Mouse (Mus musculus) erythroblast, embryonic 14.5 days (primary cell): ENCODE results near the gene Zbtb46.

Experiments
- GATA1 ChIP-seq: IDR thresholded peaks from 2 replicates; pipeline ENCODE4 v1.6.1; 2012; ENCODE audit warnings: low read length, inconsistent platforms, mixed read lengths
- TAL1 ChIP-seq: IDR thresholded peaks from 3 replicates; pipeline ENCODE4 v1.6.1; 2012; ENCODE audit warnings: low read length, inconsistent platforms, mixed read lengths

DNA sequence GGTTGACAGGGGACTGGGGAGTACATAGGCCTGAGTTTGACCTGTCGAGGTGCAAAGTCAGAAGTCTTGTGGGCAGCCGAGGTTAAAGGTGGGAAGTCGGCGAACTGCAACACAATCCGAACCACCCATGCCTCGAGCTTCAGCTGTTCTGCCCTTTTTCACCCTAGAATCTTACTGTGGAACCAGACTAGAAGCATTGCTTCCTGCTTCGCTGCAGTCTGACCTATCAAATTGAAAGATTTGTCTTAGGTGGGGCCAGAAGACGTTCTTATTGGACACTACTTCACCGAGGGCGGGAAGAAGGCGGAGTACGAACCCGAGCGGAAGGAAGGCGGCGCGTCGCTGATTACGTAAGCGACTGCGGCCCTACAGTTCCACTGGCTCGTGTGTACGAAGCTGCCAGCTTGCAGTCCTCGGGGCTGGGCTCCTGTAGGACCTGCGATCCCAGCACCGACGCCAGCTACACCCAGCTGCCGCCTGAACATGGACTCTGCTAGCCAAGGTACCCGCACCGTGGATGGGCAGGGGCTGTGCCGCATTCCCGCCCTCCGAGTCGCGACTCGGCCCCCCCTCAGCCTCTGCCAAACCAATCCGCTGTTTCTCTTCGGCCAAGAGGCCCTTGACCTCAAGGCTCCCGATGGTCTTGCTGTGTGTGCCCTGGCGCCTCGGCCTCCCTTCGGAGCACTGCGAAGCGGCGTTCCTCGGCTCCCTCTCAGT is 37.8 kb upstream of the Zbtb46 start, which contains the start of gene Tpd52l2:
- no peak for TF ChIP-seq GATA1
- no peak for TF ChIP-seq TAL1
